Mouse (Mus musculus) testis, adult 2 months (tissue): Measurements from ENCODE around the gene Slc10a6. TPM values are rescaled to one million over a fixed set of nuclear protein-coding genes. Genes with fewer than 3 reads are reported as not detected.

Source experiments
- H3K27ac ChIP-seq: fragments of 200-500 bp; 2 replicates; pipeline ENCODE4 v1.5.1; 2012; ENCODE audit warnings: low read depth, low read length; ENCODE audit not compliant: control insufficient read depth, insufficient read depth
- H3K27me3 ChIP-seq: fragments of 200-500 bp; 2 replicates; pipeline ENCODE4 v1.6.1; 2012; ENCODE audit warnings: mild to moderate bottlenecking, low read length, moderate library complexity; ENCODE audit not compliant: control insufficient read depth, insufficient read depth
- H3K36me3 ChIP-seq: fragments of 200-500 bp; 2 replicates; pipeline ENCODE4 v1.6.1; 2012; ENCODE audit warnings: mild to moderate bottlenecking, low read length; ENCODE audit not compliant: control insufficient read depth, insufficient read depth
- H3K4me1 ChIP-seq: fragments of 200-500 bp; 2 replicates; pipeline ENCODE4 v1.6.1; 2012; ENCODE audit warnings: low read length; ENCODE audit not compliant: control insufficient read depth, insufficient read depth
- H3K4me3 ChIP-seq: fragments of 200-500 bp; 2 replicates; pipeline ENCODE4 v1.5.1; 2012; ENCODE audit warnings: low read depth, mild to moderate bottlenecking, low read length, moderate library complexity, mixed read lengths; ENCODE audit not compliant: control insufficient read depth
- CTCF ChIP-seq: fragments of 200-500 bp; IDR thresholded peaks from 2 replicates; pipeline ENCODE4 v1.5.1; 2012; ENCODE audit warnings: low read depth, mild to moderate bottlenecking, inconsistent platforms, low read length, moderate library complexity; ENCODE audit not compliant: control insufficient read depth, insufficient read depth, insufficient replicate concordance
- POLR2A ChIP-seq: fragments of 200-500 bp; IDR thresholded peaks from 2 replicates; pipeline ENCODE4 v1.6.1; 2012; ENCODE audit warnings: low read depth, mild to moderate bottlenecking, inconsistent platforms, low read length, moderate library complexity; ENCODE audit not compliant: control insufficient read depth
- polyA plus RNA-seq: library from polyadenylated mRNA; depleted of rRNA; stranded (reverse); fragments of >200 nt; gene quantifications from 2 replicates; pipeline ENCODE4 v1.2.3, GENCODE M21; 2012; rRNA removed

Slc10a6 gene
- polyA plus RNA-seq, 1 experiment, result 0.85 TPM

DNA sequence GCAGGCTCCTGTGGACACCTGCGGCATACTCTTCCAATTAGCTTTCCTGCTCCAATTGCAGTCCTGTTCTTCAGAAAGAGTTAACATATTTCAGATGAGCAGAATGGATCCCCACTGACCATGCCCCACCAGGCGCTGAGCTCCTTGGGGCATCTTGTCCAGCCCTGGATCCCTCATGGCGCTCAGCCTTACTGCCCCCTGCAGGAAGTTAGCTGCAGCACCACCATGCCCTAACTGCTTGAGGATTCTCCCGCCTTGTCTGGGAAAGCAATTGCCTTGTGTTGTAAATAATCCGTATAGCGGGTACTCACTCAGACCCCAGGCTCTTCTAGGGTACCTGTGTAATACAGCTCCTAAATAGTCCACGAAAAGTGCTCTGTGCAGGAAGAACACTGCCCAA lies 42.0 kb downstream of the Slc10a6 start:
- Histone ChIP-seq H3K4me3 (no peak overlapping the region), H3K27me3 (no peaks in the 10 kb centered on the region), H3K4me1 (no peaks in the 10 kb centered on the region), H3K36me3 (no peaks in the 10 kb centered on the region), H3K27ac (no peak overlapping the region)
- TF ChIP-seq CTCF (no peak; the same call in 1 of the 2 replicates), POLR2A (no peak)

DNA sequence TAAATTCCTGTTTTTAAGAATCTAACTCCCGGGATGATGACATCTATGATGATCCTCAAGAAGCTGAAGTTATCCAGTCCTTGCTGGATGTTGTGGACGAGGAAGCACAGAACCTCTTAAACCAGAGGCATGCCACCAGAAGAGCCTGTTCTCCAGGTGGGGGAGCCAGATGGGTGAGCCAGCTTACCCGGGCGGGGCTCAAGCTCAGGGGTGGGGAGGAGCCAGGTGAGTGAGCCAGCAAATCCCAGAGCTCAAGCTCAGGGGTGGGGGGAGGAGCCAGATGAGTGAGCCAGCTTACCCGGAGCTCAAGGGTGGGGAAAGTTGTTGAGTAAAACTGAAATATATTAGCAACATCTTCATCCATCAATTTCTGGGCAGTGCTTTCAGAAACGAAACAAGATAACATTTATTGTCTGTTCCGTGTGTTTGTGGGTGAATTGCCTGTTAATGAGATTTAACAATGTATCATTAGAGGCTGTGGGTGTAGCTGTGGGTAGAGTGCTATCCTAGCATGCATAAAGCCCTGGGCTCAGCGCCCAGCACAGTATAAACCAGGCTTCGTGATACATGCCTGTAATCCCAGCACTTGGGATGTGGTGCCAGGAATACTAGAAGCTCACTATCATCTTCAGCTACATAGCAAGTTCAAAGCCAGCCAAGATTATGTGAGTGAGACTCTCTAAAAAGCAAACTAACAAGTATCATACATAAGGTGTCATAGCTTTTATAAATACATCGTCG lies 49.4 kb downstream of the Slc10a6 start:
- TF ChIP-seq POLR2A (no peak), CTCF (no peak)
- H3K27me3 ChIP-seq, result no peaks in the 10 kb centered on the region

DNA sequence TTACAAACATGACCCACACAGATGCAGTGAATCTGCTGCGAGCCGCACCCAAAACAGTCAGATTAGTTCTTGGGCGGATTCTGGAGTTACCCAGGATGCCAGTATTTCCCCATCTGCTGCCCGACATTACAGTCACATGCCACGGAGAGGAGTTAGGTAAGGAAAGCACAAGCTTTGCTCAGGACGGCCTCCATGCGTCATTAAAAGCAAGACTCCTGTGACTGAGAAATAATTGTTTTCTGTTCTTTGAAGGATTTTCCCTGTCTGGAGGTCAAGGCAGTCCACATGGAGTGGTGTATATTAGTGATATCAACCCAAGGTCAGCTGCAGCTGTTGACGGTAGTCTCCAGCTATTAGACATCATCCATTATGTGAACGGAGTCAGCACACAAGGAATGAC lies 59.8 kb downstream of the Slc10a6 start:
- Histone ChIP-seq H3K27ac (no peak overlapping the region), H3K27me3 (no peaks in the 10 kb centered on the region), H3K4me1 (no peaks in the 10 kb centered on the region), H3K36me3 (no peaks in the 10 kb centered on the region), H3K4me3 (no peak overlapping the region)
- no peak for TF ChIP-seq POLR2A
- TF ChIP-seq CTCF, result no peak

More for the DNA sequence above, 49.4 kb downstream of the Slc10a6 start:
- Histone ChIP-seq H3K36me3 (no peaks in the 10 kb centered on the region), H3K4me1 (no peaks in the 10 kb centered on the region), H3K4me3 (no peak overlapping the region), H3K27ac (no peak overlapping the region)

GRCm38 (mm10) chr5:103568034-103568433 lies 61.2 kb downstream of the Slc10a6 start:
- no peaks in the 10 kb centered on the region for H3K36me3 ChIP-seq
- H3K27me3 ChIP-seq, result no peaks in the 10 kb centered on the region
- H3K4me1 ChIP-seq, result no peaks in the 10 kb centered on the region
- TF ChIP-seq POLR2A, result no peak
- no peak for TF ChIP-seq CTCF
- H3K4me3 ChIP-seq, result no peak overlapping the region
- H3K27ac ChIP-seq, result no peak overlapping the region

DNA sequence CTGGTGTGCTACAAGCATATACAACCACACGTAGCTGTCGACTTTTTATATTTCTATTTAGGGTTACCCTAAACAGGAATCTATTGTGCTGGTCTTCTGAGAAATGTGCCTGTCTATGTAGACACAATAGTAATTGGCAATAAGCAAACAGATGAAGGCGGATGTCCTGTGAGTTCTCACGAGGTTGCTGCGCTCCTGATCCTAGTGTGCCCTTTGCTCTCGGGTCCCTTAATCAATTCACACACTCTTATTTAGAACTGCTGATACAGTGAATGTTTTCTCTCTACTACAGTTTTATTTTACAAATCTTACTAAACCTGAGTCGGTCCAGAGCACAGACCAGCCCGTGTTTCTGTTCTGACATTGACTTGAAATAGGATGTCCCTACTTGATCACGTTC lies 68.7 kb downstream of the Slc10a6 start:
- Histone ChIP-seq H3K36me3 (no peaks in the 10 kb centered on the region), H3K27ac (no peak overlapping the region), H3K4me1 (no peaks in the 10 kb centered on the region), H3K27me3 (no peaks in the 10 kb centered on the region), H3K4me3 (no peak overlapping the region)
- no peak for TF ChIP-seq POLR2A

Other genes with a start within 250 kb of the Slc10a6 start
- 6.4 and 6.6 TPM in 2 replicates for gene Ptpn13, start 204.2 kb downstream of the Slc10a6 start, polyA plus RNA-seq
- 429 TPM in 2 replicates for gene 1700016H13Rik, start 26.6 kb upstream of the Slc10a6 start, polyA plus RNA-seq
- 1.3 and 1.4 TPM in 2 replicates for gene Aff1, start 63.0 kb upstream of the Slc10a6 start, polyA plus RNA-seq